Mouse (Mus musculus): ENCODE results near the gene Nfkbiz. TPM values are rescaled to one million over a fixed set of nuclear protein-coding genes. Genes with fewer than 3 reads are reported as not detected.

Nfkbiz gene
- polyA plus RNA-seq, 1 experiment from 2014 or later, result 2.4 TPM

Other genes with a start within 250 kb of the Nfkbiz start
- 0.45 and 0.62 TPM in 2 replicates for gene Nxpe3, start 56.4 kb upstream of the Nfkbiz start, polyA plus RNA-seq (2015; fragmentation: Nextera tagmentation; extraction: Ambion mirVana)
- 7.4 and 8.1 TPM in 2 replicates for gene Cep97, start 96.0 kb upstream of the Nfkbiz start, polyA plus RNA-seq (2015; fragmentation: Nextera tagmentation; extraction: Ambion mirVana)
- 415 and 545 TPM in 2 replicates for gene Rpl24, start 127.4 kb upstream of the Nfkbiz start, polyA plus RNA-seq (2015; fragmentation: Nextera tagmentation; extraction: Ambion mirVana)
- 10.3 and 12.5 TPM in 2 replicates for gene Zbtb11, start 135.0 kb upstream of the Nfkbiz start, polyA plus RNA-seq (2015; fragmentation: Nextera tagmentation; extraction: Ambion mirVana)
- gene Pcnp, start 190.8 kb upstream of the Nfkbiz start, polyA plus RNA-seq (2015; fragmentation: Nextera tagmentation; extraction: Ambion mirVana), result 140 and 148 TPM in 2 replicates
- gene Trmt10c, start 198.9 kb upstream of the Nfkbiz start, polyA plus RNA-seq (2015; fragmentation: Nextera tagmentation; extraction: Ambion mirVana), result 17.2 and 20.0 TPM in 2 replicates
- gene Senp7, start 209.4 kb upstream of the Nfkbiz start, polyA plus RNA-seq (2015; fragmentation: Nextera tagmentation; extraction: Ambion mirVana), result 17.2 and 18.6 TPM in 2 replicates

All from heart, embryonic 15.5 days (tissue).